Mouse (Mus musculus) heart, adult 2 months (tissue): ENCODE measurements around the gene Flnb. TPM values are rescaled to one million over a fixed set of nuclear protein-coding genes. Genes with fewer than 3 reads are reported as not detected.

Experiments used
- DNase-seq, 2 experiments: peaks; one replicate each; pipeline ENCODE4 v3.0.0; 2021
- H3K27ac ChIP-seq: fragments of 200-600 bp; 2 replicates; pipeline ENCODE4 v1.8.1; 2022
- H3K27me3 ChIP-seq: fragments of 200-500 bp; 2 replicates; pipeline ENCODE4 v1.6.1; 2012; ENCODE audit warnings: mild to moderate bottlenecking, low read length, inconsistent platforms, mixed read lengths; ENCODE audit not compliant: control insufficient read depth, insufficient read depth
- H3K36me3 ChIP-seq: fragments of 200-500 bp; 2 replicates; pipeline ENCODE4 v1.6.1; 2012; ENCODE audit warnings: low read length, inconsistent platforms; ENCODE audit not compliant: control insufficient read depth, insufficient read depth
- H3K4me1 ChIP-seq: fragments of 200-500 bp; 2 replicates; pipeline ENCODE4 v1.6.1; 2011; ENCODE audit warnings: low read length; ENCODE audit not compliant: control insufficient read depth, insufficient read depth
- H3K4me3 ChIP-seq: fragments of 200-600 bp; 2 replicates; pipeline ENCODE4 v1.8.1; 2022
- H3K79me2 ChIP-seq: fragments of 200-500 bp; replicated peaks from 2 replicates; pipeline ENCODE4 v1.6.1; 2012; ENCODE audit warnings: mild to moderate bottlenecking, inconsistent platforms, low read length, moderate library complexity, mixed read lengths; ENCODE audit not compliant: control insufficient read depth, insufficient read depth
- H3K9ac ChIP-seq: fragments of 200-500 bp; 2 replicates; pipeline ENCODE4 v1.6.1; 2012; ENCODE audit warnings: low read depth, mild to moderate bottlenecking, control low read depth, inconsistent platforms, low read length, mixed read lengths
- CTCF ChIP-seq: fragments of 200-600 bp; IDR thresholded peaks from 2 replicates; pipeline ENCODE4 v1.8.1; 2022; ENCODE audit warnings: antibody characterized with exemption, mild to moderate bottlenecking, moderate library complexity
- EP300 ChIP-seq: fragments of 200-500 bp; IDR thresholded peaks from 2 replicates; pipeline ENCODE4 v1.6.1; 2011; ENCODE audit warnings: low read depth, low read length, control low read depth; ENCODE audit not compliant: insufficient read depth
- POLR2A ChIP-seq: fragments of 200-500 bp; IDR thresholded peaks from 2 replicates; pipeline ENCODE4 v1.6.1; 2011; ENCODE audit warnings: mild to moderate bottlenecking, low read depth, low read length, control low read depth; ENCODE audit not compliant: insufficient read depth
- WGBS: fragments of 180-500 bp; shearing (Covaris S2); methylation state at CpG from one replicate; pipeline ENCODE4 v1.1.7; 2018; 5-methylcytosine and 5-hydroxymethylcytosine counted together
- intact Hi-C: fragments of 180-260 bp; cut with DNase I; formaldehyde crosslinking; loops from one replicate; pipeline ENCODE4 v1.15.1; 2025
- polyA plus RNA-seq: library from polyadenylated mRNA; depleted of rRNA; stranded (reverse); fragments of >200 nt; gene quantifications from 2 replicates; pipeline ENCODE4 v1.2.3, GENCODE M21; 2012
- total RNA-seq, 2 experiments: library from RNA; stranded (reverse); gene quantifications; 2 replicates each; pipeline ENCODE4 v1.2.3; 2021

Gene Flnb
- total and polyA plus RNA-seq, 3 experiments: 9.6 to 22.7 (median 17.0) TPM

DNA sequence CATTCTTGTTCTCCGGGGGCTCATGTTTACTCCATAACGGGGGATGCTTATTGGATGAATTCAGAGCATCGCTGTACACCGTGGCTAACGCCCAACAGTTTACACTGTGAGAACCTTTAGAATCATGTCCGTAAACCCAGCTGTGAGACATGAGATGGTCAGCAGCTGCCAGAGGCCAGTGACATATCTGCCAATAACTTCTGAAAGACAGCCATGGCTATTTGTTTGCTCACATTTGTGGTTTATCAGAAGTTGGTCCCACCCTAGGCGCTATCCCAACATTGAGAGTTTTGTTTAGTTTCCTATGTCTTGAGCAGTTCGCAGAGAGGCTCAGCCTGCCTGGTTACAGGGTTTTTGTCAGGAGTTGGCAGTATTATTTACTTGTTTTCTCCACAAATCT, 3.6 kb downstream of the Flnb start:
- Histone ChIP-seq H3K4me1 (peaks cover 23% of the 10 kb centered on the region), H3K27me3 (no peaks in the 10 kb centered on the region), H3K27ac (no peak overlapping the region), H3K9ac (no peak overlapping the region), H3K79me2 (peaks cover 4% of the 10 kb centered on the region), H3K36me3 (peaks cover 8% of the 10 kb centered on the region; the same call in 1 of the 2 replicates), H3K4me3 (no peak overlapping the region)
- WGBS: 59% methylated on average over 8 of the region's 8 CpGs
- TF ChIP-seq CTCF (no peak), EP300 (no peak), POLR2A (no peak)
- no peak for DNase-seq
- intact Hi-C loops: no loop called here

DNA sequence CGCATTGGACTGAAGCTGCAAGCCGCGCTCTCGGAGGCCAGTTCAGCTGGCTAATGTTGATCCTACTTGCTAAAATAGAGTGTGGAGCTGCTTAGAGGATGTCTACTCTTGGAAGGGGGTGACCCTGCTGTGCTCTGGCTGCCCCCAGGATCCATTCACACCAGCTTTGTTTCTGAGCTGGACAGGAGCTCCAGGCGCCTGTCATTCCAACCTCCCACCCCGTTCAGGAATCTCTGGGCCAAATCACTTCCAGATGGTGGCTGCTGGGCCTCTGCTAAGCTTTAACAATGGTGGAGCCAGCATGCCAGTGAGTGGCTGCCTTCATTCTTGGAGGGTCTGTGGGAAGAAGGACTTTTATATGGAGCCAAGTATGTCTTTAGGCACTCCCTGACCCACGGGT, 4.9 kb downstream of the Flnb start:
- Histone ChIP-seq H3K9ac (no peak overlapping the region), H3K79me2 (peaks cover 4% of the 10 kb centered on the region), H3K4me3 (no peak overlapping the region), H3K27ac (no peak overlapping the region; the same call in 1 of the 2 replicates), H3K4me1 (peaks cover 28% of the 10 kb centered on the region), H3K36me3 (peaks cover 12% of the 10 kb centered on the region), H3K27me3 (no peaks in the 10 kb centered on the region)
- intact Hi-C loops: no loop called here
- DNase-seq: peak in 1 of 2 experiments; percentile 37
- TF ChIP-seq CTCF (no peak), POLR2A (no peak), EP300 (no peak)
- 50% methylated on average over 7 of the region's 7 CpGs for WGBS

DNA sequence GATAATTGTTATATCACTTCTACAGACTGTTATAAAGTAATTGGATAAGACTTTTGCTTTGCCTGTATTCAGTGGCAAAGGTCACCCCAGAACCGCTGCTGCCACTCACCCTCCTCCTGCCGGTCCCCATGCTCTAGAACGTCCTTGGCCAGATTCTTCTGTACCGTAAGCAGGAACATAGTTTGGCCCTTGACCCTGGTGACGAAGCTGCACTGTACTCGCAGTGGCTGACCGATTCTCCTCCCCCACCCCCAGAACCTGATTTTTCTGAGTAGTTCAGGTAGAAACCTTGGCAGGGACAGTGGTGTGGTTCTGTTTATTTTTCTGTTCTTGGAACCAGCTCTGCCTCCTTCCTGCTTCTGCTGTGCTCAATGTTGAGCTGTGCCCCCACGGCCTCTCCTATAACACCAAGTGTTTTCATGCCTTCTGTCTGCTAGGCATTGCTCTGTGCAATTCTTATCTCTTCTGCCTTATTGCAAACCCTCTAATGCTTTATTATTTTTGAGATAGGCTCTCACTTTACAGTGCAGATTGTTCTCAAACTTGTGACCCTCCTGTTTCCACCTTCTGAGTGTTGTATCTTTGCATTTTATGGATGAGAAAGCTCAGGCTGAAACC, 7.0 kb downstream of the Flnb start:
- DNase-seq: no peak
- intact Hi-C loops: loop anchor here (5.0 kb wide), 1 partner anchor 38 kb away; no protein-coding TSS in a partner anchor
- Histone ChIP-seq H3K27me3 (no peaks in the 10 kb centered on the region), H3K4me3 (no peak overlapping the region), H3K4me1 (peaks cover 29% of the 10 kb centered on the region), H3K79me2 (peaks cover 2% of the 10 kb centered on the region; the same call in 1 of the 2 replicates), H3K9ac (peak overlapping the region; percentile 29; the same call in 1 of the 2 replicates), H3K36me3 (peaks cover 12% of the 10 kb centered on the region), H3K27ac (no peak overlapping the region; the same call in 1 of the 2 replicates)
- WGBS: 48% methylated on average over 8 of the region's 8 CpGs
- TF ChIP-seq EP300: no peak
- no peak for TF ChIP-seq POLR2A
- no peak for TF ChIP-seq CTCF

DNA sequence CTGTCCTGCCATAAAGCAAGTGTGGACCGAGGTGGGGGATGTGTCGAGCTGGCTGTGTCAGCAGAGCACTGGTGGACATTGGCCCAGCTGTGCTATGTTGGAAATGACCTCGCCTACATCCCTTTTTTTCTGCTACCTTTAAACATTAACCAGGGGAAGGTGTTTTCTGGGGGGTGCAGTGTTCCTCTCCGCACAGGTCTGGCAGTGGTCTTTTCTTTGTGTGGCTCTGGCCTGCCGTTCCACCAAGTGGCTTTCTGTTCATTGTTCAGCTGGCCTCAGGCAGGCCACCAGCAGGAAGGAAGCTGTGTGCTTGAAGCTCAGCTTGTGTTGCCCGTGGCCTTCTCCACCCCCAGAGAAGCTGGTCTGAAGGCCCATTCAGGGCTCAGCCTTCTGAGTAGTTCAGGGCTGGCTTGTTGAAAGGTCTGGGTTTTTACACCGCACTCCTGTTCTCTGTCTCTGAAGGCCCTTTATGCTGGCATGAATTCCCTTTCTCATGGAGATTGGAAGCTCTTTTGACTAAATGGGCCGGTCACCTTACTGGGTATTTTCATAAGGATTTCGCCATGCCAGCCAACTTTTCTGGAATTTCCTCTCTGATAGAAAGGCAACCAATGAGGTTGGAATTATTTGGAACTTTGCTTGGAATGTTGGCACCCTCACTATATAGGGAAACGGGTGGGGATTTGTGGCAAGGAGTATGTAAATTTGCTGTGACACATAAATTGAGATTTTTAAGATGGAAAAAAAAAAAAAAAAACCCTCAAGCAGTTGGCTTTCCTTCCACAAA, 8.6 kb downstream of the Flnb start:
- intact Hi-C loops: loop anchor here (5.0 kb wide), 1 partner anchor 36 kb away; no protein-coding TSS in a partner anchor
- WGBS: 36% methylated on average over 10 of the region's 10 CpGs
- H3K79me2 ChIP-seq: no peaks in the 10 kb centered on the region; the same call in 1 of the 2 replicates
- TF ChIP-seq EP300: no peak
- no peak for TF ChIP-seq CTCF
- H3K4me3 ChIP-seq: no peak overlapping the region
- H3K4me1 ChIP-seq: peaks cover 24% of the 10 kb centered on the region
- H3K27ac ChIP-seq: peak overlapping the region; percentile 71
- peak in 1 of 2 experiments; percentile 48 for DNase-seq
- no peaks in the 10 kb centered on the region for H3K27me3 ChIP-seq
- peaks cover 12% of the 10 kb centered on the region for H3K36me3 ChIP-seq
- H3K9ac ChIP-seq: no peak overlapping the region

DNA sequence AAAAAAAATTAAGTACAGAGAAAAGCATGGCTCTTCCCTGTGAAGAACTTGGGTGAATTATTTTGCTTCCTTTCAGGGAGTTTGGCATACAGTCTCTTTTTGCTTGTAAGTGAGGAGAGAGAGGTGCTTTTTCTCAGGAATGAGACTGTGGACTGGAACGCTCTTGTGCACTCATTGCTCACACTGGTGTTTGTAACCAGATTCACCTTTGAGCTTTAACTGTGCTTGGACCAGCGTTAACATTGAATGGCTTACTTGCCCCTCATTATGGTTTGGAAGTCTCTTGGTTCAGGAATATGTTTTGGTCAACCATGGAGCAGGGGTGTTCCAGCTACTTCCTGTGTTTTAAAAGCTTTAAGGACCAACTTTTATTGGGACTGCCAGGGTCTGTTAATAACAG, 11.4 kb downstream of the Flnb start:
- intact Hi-C loops: loop anchor here (5.0 kb wide), 1 partner anchor 33 kb away; no protein-coding TSS in a partner anchor
- 84% methylated on average over 2 of the region's 2 CpGs for WGBS
- H3K27ac ChIP-seq: peak overlapping the region; percentile 21; the same call in 1 of the 2 replicates

More for the DNA sequence above, 11.4 kb downstream of the Flnb start:
- no peak overlapping the region for H3K4me3 ChIP-seq
- peaks cover under 1% of the 10 kb centered on the region for H3K79me2 ChIP-seq
- H3K27me3 ChIP-seq: no peaks in the 10 kb centered on the region
- no peak overlapping the region for H3K9ac ChIP-seq
- peaks cover 19% of the 10 kb centered on the region for H3K4me1 ChIP-seq
- DNase-seq: no peak
- H3K36me3 ChIP-seq: peaks cover 10% of the 10 kb centered on the region
- TF ChIP-seq POLR2A (no peak), EP300 (no peak), CTCF (no peak)
